Mouse (Mus musculus) heart, embryonic 15.5 days (tissue): ENCODE results near the gene Cwh43. TPM values are rescaled to one million over a fixed set of nuclear protein-coding genes. Genes with fewer than 3 reads are reported as not detected.

ENCODE experiments used
- polyA plus RNA-seq: library from polyadenylated mRNA; unstranded; fragments of >200 nt; fragmentation: Nextera tagmentation; extraction: Ambion mirVana; gene quantifications from 2 replicates; pipeline ENCODE4 v1.2.1, GENCODE M21; 2015

Gene Cwh43
- polyA plus RNA-seq, 1 experiment from 2014 or later = not detected

Other genes starting within 250 kb of the Cwh43 start
- 25.7 and 28.4 TPM in 2 replicates for gene Fryl, start 149.5 kb upstream of the Cwh43 start, polyA plus RNA-seq
- 237 and 244 TPM in 2 replicates for gene Ociad1, start 113.3 kb upstream of the Cwh43 start, polyA plus RNA-seq
- 16.1 and 23.0 TPM in 2 replicates for gene Ociad2, start 65.0 kb upstream of the Cwh43 start, polyA plus RNA-seq
- gene Dcun1d4, start 74.9 kb downstream of the Cwh43 start, polyA plus RNA-seq = 15.1 and 15.3 TPM in 2 replicates
- gene Lrrc66, start 226.5 kb downstream of the Cwh43 start, polyA plus RNA-seq = 0.05 and 0.06 TPM in 2 replicates
- gene Sgcb, start 241.7 kb downstream of the Cwh43 start, polyA plus RNA-seq = 35.3 and 38.2 TPM in 2 replicates
- 0.68 and 0.76 TPM in 2 replicates for gene Spata18, start 245.3 kb downstream of the Cwh43 start, polyA plus RNA-seq